Mouse (Mus musculus) cerebellum, adult 2 months (tissue): Measurements from ENCODE around the gene Olfr1359.
"Not testable (repeated sequence)": the region's sequence is repeated elsewhere in the genome, so short reads cannot be mapped to it uniquely, and the experiment has no call there.

Experiments used
- CTCF ChIP-seq: fragments of 200-500 bp; IDR thresholded peaks from 2 replicates; pipeline ENCODE4 v1.5.1; 2011; ENCODE audit warnings: low read depth, mild to moderate bottlenecking, control low read depth, low read length, moderate library complexity, borderline replicate concordance; ENCODE audit not compliant: insufficient read depth
- POLR2A ChIP-seq: fragments of 200-500 bp; IDR thresholded peaks from 2 replicates; pipeline ENCODE4 v1.6.1; 2011; ENCODE audit warnings: low read length, control low read depth, borderline replicate concordance; ENCODE audit not compliant: insufficient read depth

DNA sequence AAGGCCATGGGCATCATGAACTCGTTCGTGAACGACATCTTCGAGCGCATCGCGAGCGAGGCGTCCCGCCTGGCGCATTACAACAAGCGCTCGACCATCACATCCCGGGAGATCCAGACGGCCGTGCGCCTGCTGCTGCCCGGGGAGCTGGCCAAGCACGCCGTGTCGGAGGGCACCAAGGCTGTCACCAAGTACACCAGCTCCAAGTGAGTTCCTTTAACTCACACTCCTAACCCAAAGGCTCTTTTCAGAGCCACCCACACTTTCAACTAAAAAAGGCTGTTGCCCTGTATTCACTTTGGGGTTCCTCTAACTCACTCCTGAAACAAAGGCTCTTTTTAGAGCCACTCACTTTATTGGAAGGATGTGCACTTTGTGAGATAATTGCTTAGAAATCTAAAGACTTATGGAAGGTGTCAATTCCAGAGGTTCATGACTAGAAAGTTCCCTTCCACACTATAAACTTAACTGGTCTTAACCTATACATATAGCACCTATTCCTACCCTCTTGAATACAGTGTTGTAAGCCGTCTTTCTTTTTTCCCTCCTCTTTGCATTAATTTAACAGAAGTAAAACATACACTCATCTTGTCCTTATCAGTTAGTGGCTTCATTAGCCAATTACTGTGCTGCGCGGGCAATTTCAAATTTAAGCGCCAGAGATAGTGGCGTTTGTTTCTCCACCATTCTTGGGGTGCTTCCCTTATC, 56.5 kb downstream of the Olfr1359 start:
- TF ChIP-seq POLR2A, CTCF: not testable (repeated sequence)
